Mouse (Mus musculus): Measurements from ENCODE around the gene Arpp19.

The Arpp19 gene

GRCm38 (mm10) chr9:75037451-75038356 lies at the start of gene Arpp19:
TSS of gene Arpp19 (plus strand) at chr9:75037614.
- peak; percentile 64 for DNase-seq (ENCODE audit: low read depth, low spot score)

GRCm38 (mm10) chr9:74988893-74989460 lies 48.4 kb upstream of the Arpp19 start:
- DNase-seq (ENCODE audit: low read depth, low spot score), result no peak

GRCm38 (mm10) chr9:74989990-74990389 lies 47.4 kb upstream of the Arpp19 start:
- DNase-seq (ENCODE audit: low read depth, low spot score), result no peak

DNA sequence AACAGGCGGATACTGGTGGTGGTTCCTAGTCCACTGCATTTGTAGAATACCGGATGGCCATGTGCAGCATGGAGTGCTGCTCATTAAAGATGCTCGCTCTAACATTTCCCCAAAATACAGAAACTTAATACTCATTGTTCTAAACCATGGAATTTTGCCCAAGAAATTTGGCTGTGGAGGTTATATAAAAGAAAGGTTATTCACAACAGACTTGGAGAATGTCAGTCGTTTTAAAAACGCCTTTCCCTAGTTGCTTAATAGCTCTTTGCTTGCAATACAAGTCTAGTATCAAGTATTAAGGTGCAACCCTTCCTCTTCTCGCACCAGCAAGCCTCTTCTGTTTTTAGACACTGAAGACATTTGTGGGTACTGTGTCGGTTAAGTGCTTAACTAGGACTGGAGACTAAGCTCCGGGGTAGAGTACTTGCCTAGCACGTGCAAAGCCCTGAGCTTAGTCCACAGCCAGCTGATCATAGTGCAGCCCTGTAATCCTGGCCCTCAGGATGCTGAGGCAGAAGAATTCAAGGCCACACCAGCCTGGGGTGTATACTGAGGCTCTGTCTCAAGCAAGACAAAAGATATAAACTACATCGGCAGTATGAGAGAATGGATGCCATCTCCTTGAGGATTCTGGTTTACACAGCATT lies 42.7 kb upstream of the Arpp19 start:
- no peak for DNase-seq (ENCODE audit: low read depth, low spot score)

DNA sequence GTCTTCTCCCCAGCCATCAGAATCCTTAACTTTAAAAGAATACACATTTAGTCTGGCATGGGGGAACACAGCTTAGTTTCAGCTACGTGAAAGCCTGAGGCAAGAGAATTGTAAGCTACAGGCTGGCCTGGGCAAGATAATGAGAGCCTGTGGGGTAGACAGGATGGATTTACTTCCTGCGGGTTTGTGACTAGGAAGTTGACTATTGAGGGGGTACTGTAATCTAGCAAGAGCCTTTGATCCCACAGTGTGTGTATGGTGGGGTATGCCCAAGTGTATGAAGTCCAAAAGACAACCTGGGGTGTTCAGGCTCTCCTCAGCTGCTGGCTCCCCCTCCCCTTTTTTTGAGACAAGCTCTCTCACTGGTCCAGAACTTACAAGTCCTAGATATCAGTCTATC lies 41.1 kb upstream of the Arpp19 start:
- no peak for DNase-seq (ENCODE audit: low read depth, low spot score)

GRCm38 (mm10) chr9:74997976-74998375 lies 39.4 kb upstream of the Arpp19 start:
- DNase-seq (ENCODE audit: low read depth, low spot score), result no peak

GRCm38 (mm10) chr9:75001006-75001405 lies 36.4 kb upstream of the Arpp19 start:
- DNase-seq (ENCODE audit: low read depth, low spot score), result no peak

GRCm38 (mm10) chr9:75001611-75002204 lies 35.7 kb upstream of the Arpp19 start:
- DNase-seq (ENCODE audit: low read depth, low spot score), result no peak

DNA sequence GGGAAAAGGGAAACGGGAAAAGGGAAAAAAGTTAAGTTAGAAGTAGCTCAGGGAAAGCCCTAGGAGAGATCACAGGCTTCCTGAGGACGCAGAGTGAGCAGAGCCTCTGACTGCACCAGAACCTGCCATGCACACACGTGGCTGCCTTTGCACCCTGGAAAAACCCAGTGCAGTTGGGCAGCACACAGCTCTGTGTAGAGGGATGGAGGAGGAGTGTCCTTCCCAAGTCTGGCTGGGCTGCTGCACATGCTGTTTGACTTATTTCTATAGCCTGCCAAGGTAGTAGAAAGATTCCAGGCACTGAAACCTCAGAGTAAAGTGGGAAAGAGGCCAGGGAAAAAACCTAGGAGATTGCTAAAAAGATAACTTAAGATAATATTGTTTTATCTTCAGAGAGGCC lies 35.2 kb upstream of the Arpp19 start:
- no peak for DNase-seq (ENCODE audit: low read depth, low spot score)

DNA sequence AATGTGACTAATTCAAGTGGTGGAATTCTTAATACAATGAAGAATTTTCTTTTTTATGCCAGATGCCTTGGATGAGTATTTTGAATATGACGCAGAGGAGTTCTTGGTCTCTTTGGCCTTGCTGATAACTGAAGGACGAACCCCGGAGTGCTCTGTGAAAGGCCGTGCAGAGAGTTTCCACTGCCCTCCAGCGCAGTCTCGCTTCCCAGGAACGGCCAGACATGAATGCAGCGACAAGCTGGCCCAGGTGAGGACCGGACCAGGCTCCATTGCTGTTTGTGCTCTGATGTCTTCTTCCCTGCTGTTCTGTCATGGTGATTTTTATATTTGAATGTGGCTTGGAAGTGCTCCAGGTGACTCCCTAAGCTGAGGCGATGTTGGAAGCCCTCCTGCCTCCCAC lies 33.2 kb upstream of the Arpp19 start:
- no peak for DNase-seq (ENCODE audit: low read depth, low spot score)

DNA sequence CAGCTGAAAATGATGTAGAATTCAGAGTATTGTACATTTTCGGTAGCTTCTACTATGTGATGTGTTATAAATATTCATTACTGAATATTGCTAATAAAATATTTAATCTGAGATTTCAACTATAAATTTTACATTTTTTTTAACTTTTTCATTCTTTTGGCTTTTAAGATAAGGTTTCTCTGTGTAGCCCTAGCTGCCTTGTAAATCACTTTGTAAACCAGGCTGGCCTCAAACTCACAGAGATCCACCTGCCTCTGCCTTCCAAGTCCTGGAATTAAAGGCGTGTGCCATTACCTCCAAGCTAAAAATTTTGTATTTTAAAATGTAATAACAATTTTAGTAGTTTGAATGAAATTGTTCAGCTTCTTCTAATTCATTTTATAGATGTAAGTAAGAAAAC lies 20.8 kb upstream of the Arpp19 start:
- DNase-seq (ENCODE audit: low read depth, low spot score), result no peak

DNA sequence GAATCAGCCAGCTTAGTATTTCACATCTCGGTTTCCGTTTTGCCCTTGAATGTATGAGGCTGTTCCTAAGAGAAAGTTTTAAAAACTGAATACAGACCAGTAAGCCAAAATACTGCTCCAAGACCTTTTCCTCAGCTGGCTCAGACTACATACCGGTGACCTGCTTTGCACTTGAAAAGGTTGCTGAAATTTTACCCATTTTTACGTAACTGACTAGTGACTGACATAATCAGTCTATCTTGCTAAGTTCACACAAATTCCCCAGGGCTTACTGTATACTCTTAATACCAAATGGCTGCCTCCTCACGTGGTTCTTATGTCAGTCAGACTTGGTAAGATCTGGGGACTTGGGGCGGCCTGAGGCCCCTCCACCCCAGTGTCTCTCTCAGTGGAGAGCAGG lies 18.2 kb upstream of the Arpp19 start:
- no peak for DNase-seq (ENCODE audit: low read depth, low spot score)

GRCm38 (mm10) chr9:75019592-75019991 lies 17.8 kb upstream of the Arpp19 start:
- no peak for DNase-seq (ENCODE audit: low read depth, low spot score)

DNA sequence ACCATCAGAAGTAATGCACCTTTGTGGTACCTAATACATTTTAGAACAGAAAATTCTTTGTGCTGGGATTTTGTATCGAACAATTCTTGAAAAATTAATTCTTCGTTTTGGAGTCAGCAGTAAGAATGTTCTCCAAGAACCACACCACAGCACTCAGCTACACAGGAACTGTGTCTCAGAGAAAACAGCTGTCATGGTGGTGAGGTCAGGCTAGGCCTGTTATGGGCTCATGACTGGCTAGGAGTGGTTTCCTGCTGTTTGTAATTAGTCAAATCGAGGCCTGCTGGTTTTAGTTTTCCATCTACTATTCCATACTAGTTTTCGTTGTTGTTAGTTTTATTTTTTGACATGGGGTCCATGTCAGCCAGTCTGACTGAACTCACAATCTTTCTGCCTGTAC lies 16.9 kb upstream of the Arpp19 start:
- DNase-seq (ENCODE audit: low read depth, low spot score), result no peak

- no peak for DNase-seq (ENCODE audit: low read depth, low spot score)
Observed at GRCm38 (mm10) chr9:75022546-75022945, 14.9 kb upstream of the Arpp19 start.

GRCm38 (mm10) chr9:75023150-75023894 lies 14.1 kb upstream of the Arpp19 start:
- no peak for DNase-seq (ENCODE audit: low read depth, low spot score)

- no peak for DNase-seq (ENCODE audit: low read depth, low spot score)
Observed at GRCm38 (mm10) chr9:75024089-75024488, 13.3 kb upstream of the Arpp19 start.

DNA sequence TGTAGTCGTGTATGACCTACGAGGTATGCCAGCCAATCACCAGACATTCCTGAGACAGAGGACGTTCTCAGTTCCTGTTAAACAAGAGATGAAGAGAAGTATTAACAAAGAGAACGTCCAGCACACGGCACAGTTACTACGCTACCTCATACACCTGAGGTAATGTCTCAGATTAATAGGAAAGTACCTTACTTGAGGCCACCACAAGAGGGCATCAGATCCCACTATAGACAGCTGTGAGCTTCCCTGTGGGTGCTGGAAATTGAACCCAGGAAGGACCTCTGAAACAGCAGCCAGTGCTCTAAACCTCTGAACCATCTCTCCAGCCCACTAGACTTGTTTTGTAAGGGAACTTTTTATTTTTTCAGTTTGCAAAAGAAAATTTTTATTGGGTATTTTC lies 11.7 kb upstream of the Arpp19 start:
- no peak for DNase-seq (ENCODE audit: low read depth, low spot score)

GRCm38 (mm10) chr9:75032408-75032807 lies 5.0 kb upstream of the Arpp19 start:
- no peak for DNase-seq (ENCODE audit: low read depth, low spot score)

GRCm38 (mm10) chr9:75033141-75033540 lies 4.3 kb upstream of the Arpp19 start:
- DNase-seq (ENCODE audit: low read depth, low spot score), result no peak

DNA sequence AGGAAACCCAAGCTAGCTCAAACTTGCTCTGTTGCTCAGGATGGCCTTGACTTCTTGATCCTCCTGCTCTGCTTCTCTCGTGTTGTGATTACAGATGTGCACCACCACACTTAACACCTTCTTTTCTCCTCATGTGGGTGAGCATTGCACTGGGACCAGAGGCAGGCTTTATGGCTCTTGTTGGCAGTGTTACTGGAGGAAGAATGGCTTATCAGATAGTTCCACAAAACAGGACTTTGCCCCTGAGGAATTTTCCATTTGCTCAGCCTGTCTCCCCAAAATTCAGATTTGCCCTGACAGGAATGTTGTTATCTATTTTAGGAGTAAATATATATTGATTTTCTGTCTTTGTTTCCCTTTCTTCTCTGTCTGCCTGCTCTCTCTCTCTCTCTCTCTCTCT lies 2.7 kb upstream of the Arpp19 start:
- DNase-seq (ENCODE audit: low read depth, low spot score), result no peak

GRCm38 (mm10) chr9:75035944-75036343 lies 1.5 kb upstream of the Arpp19 start:
- no peak for DNase-seq (ENCODE audit: low read depth, low spot score)

All from brain, embryonic 18.5 days (tissue).